Mouse (Mus musculus) CD8-positive naive resting alpha-beta T cell, adult 57 days (primary cell): ENCODE measurements around the gene Prkcb. TPM values are rescaled to one million over a fixed set of nuclear protein-coding genes. Genes with fewer than 3 reads are reported as not detected.

Experiments
- total RNA-seq: library from RNA; stranded (reverse); gene quantifications from one replicate; pipeline ENCODE4 v1.2.4, GENCODE M21; 2023

Gene Prkcb
- total RNA-seq: 178 TPM

DNA sequence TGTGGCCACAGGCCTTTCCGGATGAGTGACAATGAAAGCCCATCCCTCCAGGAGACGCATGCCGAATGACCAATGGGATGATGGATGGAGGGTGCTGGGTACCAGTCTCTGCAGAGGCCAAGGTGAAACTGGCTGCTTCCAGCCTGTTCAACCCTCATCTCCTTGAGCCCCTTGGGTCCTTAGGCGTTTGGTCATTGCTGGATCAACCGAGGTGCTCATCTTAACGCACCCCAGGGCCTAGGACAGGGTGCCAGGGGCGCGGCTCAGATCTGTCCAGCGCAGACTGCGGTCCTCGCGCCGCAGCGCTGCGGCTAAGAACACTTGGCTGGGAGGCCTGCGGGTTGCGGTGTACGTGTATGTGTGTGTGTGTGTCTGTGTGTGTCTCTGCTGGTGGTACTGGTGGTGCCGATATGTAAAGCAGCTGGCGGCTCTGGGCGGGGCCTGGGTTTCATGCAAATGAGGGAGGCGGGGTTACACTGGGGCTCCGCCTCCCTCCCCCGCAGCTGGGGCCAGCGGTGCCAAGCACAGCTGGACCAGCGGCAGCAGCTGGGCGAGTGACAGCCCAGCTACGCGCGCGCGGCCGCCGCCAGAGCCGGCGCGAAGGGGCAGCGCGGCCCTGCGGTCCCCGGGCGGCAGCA lies at the start of gene Prkcb:
Gene Prkcb, plus strand, starts transcription at position 147 of the 638 bp plus-strand sequence.

DNA sequence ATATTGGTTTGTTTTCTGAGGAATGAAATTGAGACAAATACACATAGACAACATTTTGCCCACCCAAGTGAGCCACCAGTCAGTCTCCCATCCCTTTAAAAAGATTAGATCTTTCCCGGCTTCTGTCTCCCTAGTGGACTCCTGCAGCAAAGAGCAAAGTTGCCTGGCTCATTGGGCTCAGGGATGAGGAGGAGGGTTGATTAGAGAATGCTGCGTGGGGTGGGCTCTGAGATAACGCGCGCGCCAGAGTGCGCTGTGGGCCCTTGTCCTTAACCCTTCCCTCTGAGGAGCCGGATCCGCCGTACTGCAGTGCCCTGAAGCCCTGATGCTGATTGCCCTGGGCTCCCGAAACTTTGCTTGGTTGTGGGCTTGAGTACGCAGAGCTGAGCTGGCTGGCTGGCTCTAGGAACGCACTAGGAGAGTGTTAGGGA lies 381.9 kb downstream of the Prkcb start, which contains the start of gene Cacng3:
Gene Cacng3, plus strand, starts transcription at position 51 of the 431 bp plus-strand sequence.

Other genes with a start within 250 kb of the Prkcb start
- 35.6 TPM for gene Ubfd1, start 221.6 kb upstream of the Prkcb start, total RNA-seq
- gene Ears2, start 221.5 kb upstream of the Prkcb start, total RNA-seq: 19.6 TPM
- gene Ndufab1, start 186.9 kb upstream of the Prkcb start, total RNA-seq: 82.2 TPM
- gene Palb2, start 155.8 kb upstream of the Prkcb start, total RNA-seq: 5.7 TPM
- gene Dctn5, start 155.7 kb upstream of the Prkcb start, total RNA-seq: 61.1 TPM
- gene Plk1, start 129.3 kb upstream of the Prkcb start, total RNA-seq: 5.0 TPM
- not detected for gene Ern2, start 102.5 kb upstream of the Prkcb start, total RNA-seq
- gene Chp2, start 69.3 kb upstream of the Prkcb start, total RNA-seq: not detected